Mouse (Mus musculus) hindbrain, embryonic 16.5 days (tissue): ENCODE results near the gene Ackr4. TPM values are rescaled to one million over a fixed set of nuclear protein-coding genes. Genes with fewer than 3 reads are reported as not detected.

Source experiments
- ATAC-seq: fragments of 200-750 bp; cut with Nextera tagmentation; 2 replicates; pipeline ENCODE4 v1.8.0; 2017; ENCODE audit warnings: moderate TSS enrichment, moderate library complexity
- H3K27ac ChIP-seq: fragments of 300-500 bp; sonication (generic); 2 replicates; pipeline ENCODE4 v1.5.1; 2014; ENCODE audit warnings: low read depth, mild to moderate bottlenecking, control low read depth, low read length, moderate library complexity
- H3K27me3 ChIP-seq: fragments of 300-500 bp; sonication (generic); replicated peaks from 2 replicates; pipeline ENCODE4 v1.6.1; 2014; ENCODE audit warnings: low read length; ENCODE audit not compliant: control insufficient read depth, insufficient read depth
- H3K36me3 ChIP-seq: fragments of 300-500 bp; sonication (generic); 2 replicates; pipeline ENCODE4 v1.6.1; 2014; ENCODE audit warnings: mild to moderate bottlenecking, low read length, moderate library complexity, mixed read lengths; ENCODE audit not compliant: control insufficient read depth, insufficient read depth
- H3K4me1 ChIP-seq: fragments of 300-500 bp; sonication (generic); 2 replicates; pipeline ENCODE4 v1.6.1; 2014; ENCODE audit warnings: low read depth, low read length; ENCODE audit not compliant: control insufficient read depth, insufficient read depth
- H3K4me2 ChIP-seq: fragments of 300-500 bp; sonication (generic); 2 replicates; pipeline ENCODE4 v1.6.1; 2014; ENCODE audit warnings: mild to moderate bottlenecking, low read length, control low read depth, moderate library complexity
- H3K4me3 ChIP-seq: fragments of 300-500 bp; sonication (generic); 2 replicates; pipeline ENCODE4 v1.5.1; 2014; ENCODE audit warnings: mild to moderate bottlenecking, low read length, control low read depth, moderate library complexity
- H3K9ac ChIP-seq: fragments of 300-500 bp; sonication (generic); 2 replicates; pipeline ENCODE4 v1.6.1; 2014; ENCODE audit warnings: low read depth, mild to moderate bottlenecking, control low read depth, low read length, moderate library complexity
- H3K9me3 ChIP-seq: fragments of 300-500 bp; sonication (generic); 2 replicates; pipeline ENCODE4 v1.6.1; 2014; ENCODE audit warnings: mild to moderate bottlenecking, low read length, moderate library complexity; ENCODE audit not compliant: control insufficient read depth
- WGBS: fragments of 180-500 bp; shearing (Covaris S2); extraction: QIAGEN DNeasy Blood & Tissue Kit; methylation state at CpG from one replicate; pipeline ENCODE4 v1.1.7; 2014; 5-methylcytosine and 5-hydroxymethylcytosine counted together
- polyA plus RNA-seq: library from polyadenylated mRNA; unstranded; fragments of >200 nt; fragmentation: Nextera tagmentation; extraction: Ambion mirVana; gene quantifications from 2 replicates; pipeline ENCODE4 v1.2.1, GENCODE M21; 2015

Gene Ackr4
- polyA plus RNA-seq, 1 experiment from 2014 or later, result 1.8 TPM

DNA sequence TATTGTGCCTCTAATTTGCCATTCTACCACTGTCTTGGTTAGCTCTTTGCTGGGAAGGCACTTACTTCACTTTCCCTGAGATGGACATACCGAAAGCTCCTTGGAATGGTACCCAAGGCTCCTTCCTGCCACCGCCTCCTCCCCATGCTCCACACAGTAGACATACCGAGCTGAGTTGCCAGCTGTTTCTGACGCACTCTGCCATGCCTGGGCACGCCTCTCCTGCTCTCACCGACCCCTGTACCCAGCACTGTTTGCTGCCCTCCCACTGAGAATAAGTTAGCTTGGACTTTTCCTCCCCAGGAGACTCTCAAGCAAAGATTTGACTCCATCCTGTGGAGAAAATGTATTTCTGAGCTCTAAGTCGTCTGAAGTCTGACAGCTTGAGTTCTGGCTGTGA is 25.9 kb downstream of the Ackr4 start:
- Histone ChIP-seq H3K4me3 (no peak overlapping the region), H3K27me3 (no peaks in the 10 kb centered on the region), H3K36me3 (no peaks in the 10 kb centered on the region), H3K4me2 (no peak overlapping the region), H3K4me1 (no peaks in the 10 kb centered on the region), H3K9ac (no peak overlapping the region), H3K27ac (no peak overlapping the region), H3K9me3 (no peaks in the 10 kb centered on the region)
- no peak for ATAC-seq
- WGBS, result 51% methylated on average over 7 of the region's 7 CpGs

DNA sequence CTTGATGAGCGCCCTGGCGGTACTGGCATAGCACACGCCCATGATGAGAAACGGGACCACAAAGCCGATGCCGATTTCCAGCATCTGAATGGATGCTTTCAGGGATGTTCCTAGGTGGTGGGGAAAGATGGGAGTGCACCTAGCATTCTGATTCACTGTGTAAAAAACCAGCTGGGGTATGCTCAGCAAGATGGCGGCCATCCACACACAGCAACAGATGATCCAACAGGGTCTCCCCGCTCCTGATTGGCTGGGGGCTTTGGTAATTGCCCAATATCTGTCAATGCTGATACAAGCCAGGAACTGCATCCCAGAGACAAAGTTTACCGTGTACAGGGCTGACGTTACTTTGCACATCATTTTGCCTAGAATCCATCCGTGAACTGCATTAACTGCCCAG is 27.7 kb downstream of the Ackr4 start:
- Histone ChIP-seq H3K9me3 (no peaks in the 10 kb centered on the region), H3K36me3 (no peaks in the 10 kb centered on the region), H3K4me1 (no peaks in the 10 kb centered on the region), H3K27ac (no peak overlapping the region), H3K9ac (no peak overlapping the region), H3K4me2 (no peak overlapping the region), H3K27me3 (no peaks in the 10 kb centered on the region), H3K4me3 (no peak overlapping the region)
- ATAC-seq, result no peak
- 90% methylated on average over 11 of the region's 11 CpGs for WGBS

GRCm38 (mm10) chr9:104098256-104098655 is 28.5 kb downstream of the Ackr4 start:
- Histone ChIP-seq H3K36me3 (no peaks in the 10 kb centered on the region), H3K9ac (no peak overlapping the region), H3K27me3 (no peaks in the 10 kb centered on the region), H3K4me1 (no peaks in the 10 kb centered on the region), H3K4me2 (no peak overlapping the region), H3K9me3 (no peaks in the 10 kb centered on the region), H3K4me3 (no peak overlapping the region), H3K27ac (no peak overlapping the region)
- WGBS, result 77% methylated on average over 5 of the region's 5 CpGs
- ATAC-seq, result no peak

DNA sequence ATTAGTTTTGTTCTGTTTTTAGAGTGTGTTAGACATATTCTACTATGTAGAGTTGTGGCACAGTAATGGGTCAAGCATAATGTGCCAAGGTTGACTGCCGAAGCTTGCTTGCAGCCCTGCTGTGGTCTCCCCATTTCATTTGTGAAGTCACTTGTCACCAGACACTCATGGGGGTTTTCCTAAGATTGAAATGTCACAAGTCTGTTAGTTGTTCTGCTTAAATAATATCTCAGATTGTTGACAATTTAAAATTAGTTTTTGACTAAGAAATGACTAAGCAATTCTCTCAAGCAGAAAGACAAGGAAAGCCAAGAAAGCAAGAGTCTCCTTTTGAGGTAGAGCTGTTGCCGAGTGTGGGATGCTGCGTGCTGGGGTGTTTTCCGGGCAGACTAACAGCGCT is 33.8 kb downstream of the Ackr4 start:
- Histone ChIP-seq H3K4me1 (no peaks in the 10 kb centered on the region), H3K36me3 (no peaks in the 10 kb centered on the region), H3K4me2 (no peak overlapping the region), H3K27ac (no peak overlapping the region), H3K9ac (no peak overlapping the region), H3K9me3 (no peaks in the 10 kb centered on the region), H3K4me3 (no peak overlapping the region), H3K27me3 (no peaks in the 10 kb centered on the region)
- 92% methylated on average over 5 of the region's 5 CpGs for WGBS
- ATAC-seq, result no peak

GRCm38 (mm10) chr9:104088555-104088954 is 38.2 kb downstream of the Ackr4 start:
- Histone ChIP-seq H3K27me3 (no peaks in the 10 kb centered on the region), H3K4me2 (no peak overlapping the region), H3K9me3 (no peaks in the 10 kb centered on the region), H3K36me3 (peaks cover 6% of the 10 kb centered on the region; the same call in 1 of the 2 replicates), H3K4me3 (no peak overlapping the region), H3K4me1 (no peaks in the 10 kb centered on the region), H3K27ac (0 out of 2 replicates have a peak overlapping the region, but pooled peaks have one; percentile 59), H3K9ac (no peak overlapping the region)
- WGBS, result 56% methylated on average over 8 of the region's 8 CpGs
- ATAC-seq, result no peak

- peaks cover 6% of the 10 kb centered on the region; the same call in 1 of the 2 replicates for H3K36me3 ChIP-seq
- no peak overlapping the region for H3K9ac ChIP-seq
- H3K27me3 ChIP-seq, result no peaks in the 10 kb centered on the region
- WGBS, result 61% methylated on average over 4 of the region's 4 CpGs
- H3K27ac ChIP-seq, result no peak overlapping the region
- H3K4me2 ChIP-seq, result no peak overlapping the region
- H3K9me3 ChIP-seq, result no peaks in the 10 kb centered on the region
- no peaks in the 10 kb centered on the region for H3K4me1 ChIP-seq
- ATAC-seq, result no peak
- no peak overlapping the region for H3K4me3 ChIP-seq
Observed at GRCm38 (mm10) chr9:104085730-104086429, 40.9 kb downstream of the Ackr4 start.

DNA sequence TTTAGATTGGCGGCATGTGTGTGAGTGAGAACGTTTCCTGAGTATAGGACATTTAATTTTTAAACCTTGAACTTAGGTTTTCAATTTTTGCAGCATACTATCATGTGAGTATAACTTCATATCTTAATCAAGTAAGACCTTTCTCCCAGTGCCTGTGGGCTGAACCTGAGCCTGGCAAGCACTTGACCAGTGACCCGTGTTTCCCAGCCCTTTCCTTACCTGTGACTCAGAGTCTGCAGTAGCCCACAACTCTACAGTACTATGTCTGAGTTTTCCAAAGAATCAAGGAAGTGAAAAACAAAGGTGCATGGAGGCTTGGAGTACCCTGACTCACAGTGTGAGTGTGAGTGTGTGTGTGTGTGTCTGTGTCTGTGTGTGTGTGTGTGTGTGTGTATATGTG is 46.7 kb downstream of the Ackr4 start:
- no peaks in the 10 kb centered on the region for H3K4me1 ChIP-seq

DNA sequence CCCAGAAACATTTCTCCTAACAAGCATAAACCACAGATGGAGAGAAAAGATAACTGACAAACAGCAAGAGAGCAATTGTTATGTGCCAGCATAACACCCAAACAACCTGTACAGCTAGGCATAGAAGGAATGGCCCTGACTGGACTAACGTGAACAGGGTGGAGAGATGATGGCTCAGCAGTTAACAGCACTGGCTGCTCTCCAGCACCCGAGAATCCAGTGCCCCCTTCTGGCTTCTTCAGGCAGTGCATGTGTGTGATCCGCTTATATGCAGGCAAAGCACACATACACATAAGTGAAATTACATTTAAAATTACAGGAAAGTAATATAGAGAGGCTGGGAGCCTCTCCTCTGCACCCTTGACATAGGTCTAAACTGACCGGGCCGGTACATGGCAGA is 47.4 kb downstream of the Ackr4 start:
- no peak for ATAC-seq
- Histone ChIP-seq H3K4me1 (no peaks in the 10 kb centered on the region), H3K27me3 (no peaks in the 10 kb centered on the region), H3K27ac (no peak overlapping the region), H3K36me3 (peaks cover 3% of the 10 kb centered on the region; the same call in 1 of the 2 replicates), H3K4me3 (no peak overlapping the region), H3K9me3 (no peaks in the 10 kb centered on the region), H3K9ac (no peak overlapping the region), H3K4me2 (no peak overlapping the region)
- 46% methylated on average over 5 of the region's 5 CpGs for WGBS

More for the DNA sequence above, 46.7 kb downstream of the Ackr4 start:
- no peak for ATAC-seq
- Histone ChIP-seq H3K9ac (no peak overlapping the region), H3K27me3 (no peaks in the 10 kb centered on the region), H3K4me2 (no peak overlapping the region), H3K27ac (no peak overlapping the region), H3K4me3 (no peak overlapping the region), H3K9me3 (no peaks in the 10 kb centered on the region), H3K36me3 (peaks cover 6% of the 10 kb centered on the region; the same call in 1 of the 2 replicates)
- WGBS, result 81% methylated on average over 3 of the region's 3 CpGs

- Histone ChIP-seq H3K4me3 (no peak overlapping the region), H3K27me3 (no peaks in the 10 kb centered on the region)
- ATAC-seq, result no peak
Observed at GRCm38 (mm10) chr9:104078780-104079179, 48.0 kb downstream of the Ackr4 start.

More at GRCm38 (mm10) chr9:104078780-104079179, 48.0 kb downstream of the Ackr4 start:
- Histone ChIP-seq H3K9me3 (no peaks in the 10 kb centered on the region), H3K27ac (no peak overlapping the region), H3K9ac (no peak overlapping the region), H3K4me2 (no peak overlapping the region), H3K4me1 (no peaks in the 10 kb centered on the region), H3K36me3 (no peaks in the 10 kb centered on the region; the same call in 1 of the 2 replicates)
- 100% methylated on average over 1 of the region's 1 CpGs for WGBS
